Mouse (Mus musculus) neural tube, postnatal 0 days (tissue): Measurements from ENCODE around the gene Sh3bp1. TPM values are rescaled to one million over a fixed set of nuclear protein-coding genes. Genes with fewer than 3 reads are reported as not detected.

Source experiments
- microRNA-seq: library from miRNA; unstranded; fragments of <30 nt; microRNA quantifications from one replicate; pipeline ENCODE4, GENCODE M21; 2016
- polyA plus RNA-seq: library from polyadenylated mRNA; unstranded; fragments of >200 nt; fragmentation: Nextera tagmentation; extraction: Ambion mirVana; gene quantifications from 2 replicates; pipeline ENCODE4 v1.2.1, GENCODE M21; 2015

The Sh3bp1 gene
- 3.8 and 4.8 TPM in 2 replicates for polyA plus RNA-seq

DNA sequence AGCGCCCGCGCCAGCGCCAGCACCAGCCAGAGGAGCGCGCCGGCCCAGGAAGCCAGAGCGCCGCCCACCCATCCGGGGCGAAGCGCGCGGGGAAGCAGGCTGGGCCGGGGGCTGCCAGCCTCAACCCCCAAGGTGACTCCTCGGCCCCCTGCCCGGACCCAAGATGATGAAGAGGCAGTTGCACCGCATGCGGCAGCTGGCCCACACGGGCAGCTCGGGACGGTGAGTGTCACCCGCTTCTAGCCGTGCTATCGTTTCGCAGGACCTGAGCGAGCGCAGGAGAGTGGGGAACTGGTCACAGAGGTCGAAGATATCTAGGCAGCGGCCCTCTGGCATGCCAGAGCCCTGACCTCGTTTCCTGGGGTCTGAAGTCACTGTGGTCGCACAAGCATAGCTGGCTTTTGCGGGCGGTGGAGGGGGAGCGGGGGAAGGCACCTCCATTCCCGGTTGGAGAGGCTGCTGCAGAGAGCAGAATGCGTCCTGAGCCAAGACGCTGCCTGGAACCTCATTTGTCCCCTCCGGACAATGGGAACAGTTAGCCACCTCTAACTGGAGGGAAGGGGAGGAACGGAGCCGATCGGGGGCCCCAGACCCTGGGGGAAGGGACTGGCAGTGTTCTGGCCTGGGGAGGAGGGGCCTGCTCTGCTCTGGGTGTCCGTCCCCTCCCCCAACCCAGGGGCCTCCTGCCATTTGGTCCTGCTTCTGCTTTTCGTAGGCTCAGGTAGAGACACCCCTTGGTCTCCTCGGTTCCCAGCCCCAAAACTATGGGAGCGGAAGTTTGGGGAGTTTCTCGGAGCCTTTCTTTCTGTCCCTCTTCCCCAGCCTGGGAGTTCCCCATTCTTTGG, at the start of gene Sh3bp1:
Sh3bp1 (plus strand) TSS at position 29 of the 845 bp plus-strand sequence.

DNA sequence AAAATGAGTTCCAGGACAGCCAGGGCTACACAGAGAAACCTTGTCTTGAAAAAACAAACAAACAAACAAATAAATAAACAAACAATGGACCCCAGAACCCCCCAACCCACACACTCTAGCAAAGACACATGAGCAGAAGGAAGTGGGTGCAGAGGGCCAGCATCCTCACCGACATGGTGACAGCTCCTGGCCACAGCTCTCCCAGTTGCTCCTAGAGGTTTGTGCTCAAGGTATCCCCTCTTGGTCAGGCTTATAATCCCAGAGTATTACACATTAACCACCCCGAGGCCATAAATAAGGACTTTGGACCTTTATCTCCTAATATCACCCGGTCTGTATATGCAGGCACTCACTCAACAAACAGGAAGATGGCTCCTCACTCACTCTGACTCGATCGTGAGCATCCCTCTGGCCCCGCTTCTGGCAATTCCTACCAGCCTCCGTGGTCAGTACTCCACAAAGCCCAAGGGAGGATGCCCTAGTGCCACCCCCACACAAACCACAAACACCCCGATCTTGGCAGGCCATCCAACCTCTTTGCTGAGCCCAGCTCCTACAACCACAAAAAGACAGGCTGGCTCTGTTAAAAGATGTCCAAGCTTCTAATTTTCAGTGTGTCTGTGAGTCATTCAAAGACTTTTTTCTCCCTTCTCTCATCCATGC, 44.1 kb upstream of the Sh3bp1 start, which contains the start of gene Lgals2:
Lgals2 (minus strand) TSS at position 227 of the 663 bp plus-strand sequence.

DNA sequence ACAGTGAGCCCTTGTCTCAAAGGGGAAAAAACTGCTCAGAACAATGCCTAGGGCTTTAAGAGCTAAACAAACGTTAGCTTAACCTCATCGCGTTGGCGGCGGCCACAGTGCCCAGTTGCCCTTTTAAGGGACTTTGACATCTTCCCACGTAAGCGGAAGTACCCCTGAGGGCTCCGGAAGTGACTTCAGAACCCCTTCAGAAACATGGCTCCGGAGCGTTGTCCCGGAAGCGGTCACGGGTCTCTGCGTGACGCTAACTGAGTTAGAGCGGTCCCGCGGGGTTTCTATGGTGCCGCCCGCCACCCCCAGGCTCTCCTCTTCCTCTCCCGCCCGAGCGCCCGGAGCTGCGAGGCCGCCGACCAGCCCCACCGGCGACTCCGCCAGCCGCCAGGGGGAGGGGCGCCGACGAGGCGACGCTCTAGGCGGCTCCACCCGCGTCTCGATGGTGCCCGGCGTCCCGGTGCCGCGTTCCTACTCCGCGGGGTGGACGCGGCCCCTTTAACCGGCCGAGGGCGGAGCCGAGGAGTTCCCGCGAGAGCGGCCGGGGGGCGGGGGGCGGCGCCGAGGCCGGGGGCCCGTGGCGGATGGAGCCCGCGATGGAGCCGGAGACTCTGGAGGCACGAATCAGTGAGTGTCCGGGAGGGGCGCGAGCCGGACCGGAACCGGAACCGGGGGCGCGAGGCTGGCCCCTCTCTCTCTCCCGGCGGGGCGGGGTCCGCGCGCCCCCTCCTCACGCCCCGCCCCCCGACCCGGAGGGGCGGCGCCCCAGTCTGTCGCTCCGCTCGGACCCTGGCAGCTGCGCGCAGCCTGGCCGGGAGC, 22.4 kb upstream of the Sh3bp1 start, which contains the start of gene Gga1:
Gga1 (plus strand) TSS at position 200 of the 819 bp plus-strand sequence.

DNA sequence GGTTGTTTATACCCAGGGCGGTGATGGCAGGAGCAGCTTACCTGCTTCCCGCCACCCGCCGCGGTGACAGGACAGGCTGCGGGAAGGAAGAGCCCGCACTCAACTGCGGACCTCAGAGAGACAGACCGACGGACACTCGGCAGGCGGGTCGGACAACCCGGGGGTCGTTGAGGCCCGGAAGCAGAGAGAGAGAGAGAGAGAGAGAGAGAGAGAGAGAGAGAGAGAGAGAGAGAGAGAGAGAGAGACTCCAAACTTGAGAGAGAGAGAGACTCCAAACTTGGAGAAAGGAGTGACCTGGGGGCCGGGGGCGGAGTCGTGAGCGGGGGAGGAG, 194 bp upstream of the Sh3bp1 start, which contains the start of gene Gm49510:
Gm49510 (plus strand) TSS at position 259 of the 331 bp plus-strand sequence.

DNA sequence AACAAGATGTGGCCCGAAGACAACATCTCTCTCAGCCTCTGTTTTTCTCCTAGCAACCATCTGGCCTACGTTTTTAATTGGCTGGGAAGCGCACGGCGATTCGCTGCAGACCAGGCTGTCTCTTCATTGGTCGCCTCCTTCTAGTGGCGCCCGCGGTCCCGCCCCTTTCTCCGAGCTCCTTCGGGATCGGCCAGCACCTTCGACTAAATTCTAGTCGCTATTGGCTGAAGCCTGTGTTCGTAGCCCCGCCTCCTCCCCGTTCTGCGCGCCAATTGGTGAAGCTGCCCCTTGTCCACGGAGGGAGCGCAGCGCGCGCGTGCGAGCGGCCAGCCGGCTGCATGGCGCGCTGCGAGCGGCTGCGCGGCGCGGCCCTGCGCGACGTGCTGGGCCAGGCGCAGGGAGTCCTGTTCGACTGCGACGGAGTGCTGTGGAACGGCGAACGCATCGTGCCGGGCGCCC, 14.1 kb downstream of the Sh3bp1 start, which contains the start of gene Pdxp:
Pdxp (plus strand) TSS at position 288 of the 459 bp plus-strand sequence.

DNA sequence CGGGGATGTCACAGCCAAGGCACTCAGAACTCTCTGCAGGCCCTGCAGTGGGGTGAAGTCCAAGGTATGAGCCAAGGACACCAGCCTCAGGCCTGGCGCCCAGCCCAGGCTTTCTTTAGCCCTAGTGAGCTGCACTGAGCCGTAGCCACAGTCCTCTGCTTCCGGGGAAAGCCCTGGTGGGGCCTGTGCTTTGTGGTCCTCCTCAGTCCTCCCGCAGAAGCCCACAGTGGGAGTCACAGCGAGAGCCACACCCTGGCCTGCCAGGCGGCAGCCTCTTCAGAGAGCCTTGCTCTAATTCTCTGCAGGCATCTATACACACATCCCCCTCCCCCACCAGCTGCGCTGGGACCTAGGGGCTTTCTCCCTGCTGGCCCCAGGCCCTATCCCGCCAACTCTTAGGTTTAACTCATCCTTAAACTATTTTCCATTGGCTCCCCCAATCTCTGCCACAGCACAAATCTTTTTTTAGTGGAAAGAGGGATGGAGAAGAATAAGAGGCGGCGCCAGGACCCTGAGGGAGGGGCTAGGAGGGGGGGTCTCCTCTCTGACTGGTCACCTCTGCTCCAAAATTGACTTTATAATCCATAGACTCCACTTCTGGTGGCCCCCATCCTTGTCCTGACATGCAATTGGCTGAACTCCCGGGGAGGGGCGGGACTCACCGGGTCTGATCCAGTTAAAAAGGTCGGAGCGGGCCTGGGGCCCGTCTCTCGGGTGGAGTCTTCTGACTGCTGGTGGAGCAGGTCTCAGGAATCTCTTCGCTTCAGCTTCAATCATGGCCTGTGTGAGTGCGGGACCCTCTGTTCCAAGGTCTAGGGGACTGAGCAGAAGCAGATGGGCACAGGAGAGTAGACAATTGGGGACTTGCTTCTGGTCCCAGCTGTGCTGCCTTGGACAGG, 26.7 kb downstream of the Sh3bp1 start, which contains the start of gene Lgals1:
Lgals1 (plus strand) TSS at position 705 of the 899 bp plus-strand sequence.

DNA sequence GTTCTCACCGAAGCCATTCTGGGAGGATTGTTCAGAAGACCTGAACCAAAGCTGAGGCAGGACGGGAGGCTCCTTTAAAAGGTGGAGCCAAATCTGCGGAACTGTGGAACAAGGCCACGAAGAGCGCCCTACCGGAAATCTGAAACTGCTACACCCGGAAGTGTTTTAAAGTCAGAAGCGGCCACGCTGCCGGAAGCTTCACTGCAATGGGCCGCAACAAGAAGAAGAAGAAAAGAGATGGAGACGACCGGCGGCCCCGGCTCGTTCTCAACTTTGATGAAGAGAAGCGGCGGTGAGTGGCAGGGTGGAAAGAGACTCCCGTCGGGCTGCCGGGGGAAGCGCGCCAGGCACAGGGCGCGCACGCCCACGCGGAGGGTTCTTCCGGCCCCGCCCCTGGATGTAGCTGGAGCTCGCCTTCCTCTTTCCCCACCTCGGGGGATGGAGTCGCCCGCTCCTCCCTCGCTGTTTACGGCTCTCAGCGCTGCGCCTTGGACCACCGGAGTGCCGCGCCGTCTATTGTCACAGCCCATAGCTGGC, 35.3 kb downstream of the Sh3bp1 start, which contains the start of gene Nol12:
Nol12 (plus strand) TSS at position 150 of the 537 bp plus-strand sequence.

DNA sequence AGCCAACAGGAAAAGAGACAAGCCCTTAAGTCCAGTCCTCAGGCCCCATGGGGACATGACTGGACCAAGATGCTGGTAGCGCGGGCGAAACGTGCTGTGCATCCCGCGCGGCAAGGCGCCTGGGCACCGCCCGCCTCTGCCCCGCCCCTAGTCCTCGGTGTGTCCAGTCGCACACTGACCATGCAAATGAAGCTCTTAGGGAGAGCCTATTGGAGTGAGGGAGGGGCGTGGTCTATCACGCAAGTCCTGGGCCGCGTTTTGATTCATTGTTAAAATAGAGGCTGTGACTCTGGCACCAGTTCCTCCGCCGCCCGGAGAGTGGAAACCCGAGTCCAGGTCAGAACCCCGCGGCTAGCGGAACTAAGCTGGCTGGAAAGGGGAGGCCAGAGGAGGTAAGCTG, 48.1 kb downstream of the Sh3bp1 start, which contains the start of gene Triobp:
Triobp (plus strand) TSS at position 68 of the 400 bp plus-strand sequence.

Small RNA genes within 50 kb of the gene (microRNA-seq; reads per million reads assigned to microRNA genes)
- not detected for gene Mir6955

Other genes with a start within 250 kb of the Sh3bp1 start
- gene Elfn2, start 181.0 kb upstream of the Sh3bp1 start, polyA plus RNA-seq, result 12.1 and 13.6 TPM in 2 replicates
- 8.2 and 9.7 TPM in 2 replicates for gene Mfng, start 126.3 kb upstream of the Sh3bp1 start, polyA plus RNA-seq
- gene Card10, start 96.7 kb upstream of the Sh3bp1 start, polyA plus RNA-seq, result 2.6 and 3.0 TPM in 2 replicates
- 16.6 and 17.0 TPM in 2 replicates for gene Cdc42ep1, start 57.1 kb upstream of the Sh3bp1 start, polyA plus RNA-seq
- 0.28 TPM in 1 of 2 replicates, not detected in the other for gene Lgals2, start 44.2 kb upstream of the Sh3bp1 start, polyA plus RNA-seq
- gene Gga1, start 22.6 kb upstream of the Sh3bp1 start, polyA plus RNA-seq, result 36.0 and 39.3 TPM in 2 replicates
- gene Gm49510, start 101 bp upstream of the Sh3bp1 start, polyA plus RNA-seq, result not detected in 2 replicates
- gene Pdxp, start 14.2 kb downstream of the Sh3bp1 start, polyA plus RNA-seq, result 117 and 118 TPM in 2 replicates
- 224 and 275 TPM in 2 replicates for gene Lgals1, start 27.0 kb downstream of the Sh3bp1 start, polyA plus RNA-seq
- 55.4 and 55.8 TPM in 2 replicates for gene Nol12, start 35.2 kb downstream of the Sh3bp1 start, polyA plus RNA-seq
- 21.8 and 27.3 TPM in 2 replicates for gene Triobp, start 48.0 kb downstream of the Sh3bp1 start, polyA plus RNA-seq
- 148 and 161 TPM in 2 replicates for gene H1f0, start 128.7 kb downstream of the Sh3bp1 start, polyA plus RNA-seq
- 0.26 TPM in 1 of 2 replicates, not detected in the other for gene Galr3, start 142.1 kb downstream of the Sh3bp1 start, polyA plus RNA-seq
- 41.6 and 44.2 TPM in 2 replicates for gene Ankrd54, start 163.1 kb downstream of the Sh3bp1 start, polyA plus RNA-seq
- 151 and 153 TPM in 2 replicates for gene Eif3l, start 175.4 kb downstream of the Sh3bp1 start, polyA plus RNA-seq
- gene Micall1, start 209.1 kb downstream of the Sh3bp1 start, polyA plus RNA-seq, result 10.2 and 12.5 TPM in 2 replicates
- 322 and 359 TPM in 2 replicates for gene Polr2f, start 241.2 kb downstream of the Sh3bp1 start, polyA plus RNA-seq
- gene 1700088E04Rik, start 241.5 kb downstream of the Sh3bp1 start, polyA plus RNA-seq, result 15.8 and 18.5 TPM in 2 replicates